In the genomic region with DNA sequence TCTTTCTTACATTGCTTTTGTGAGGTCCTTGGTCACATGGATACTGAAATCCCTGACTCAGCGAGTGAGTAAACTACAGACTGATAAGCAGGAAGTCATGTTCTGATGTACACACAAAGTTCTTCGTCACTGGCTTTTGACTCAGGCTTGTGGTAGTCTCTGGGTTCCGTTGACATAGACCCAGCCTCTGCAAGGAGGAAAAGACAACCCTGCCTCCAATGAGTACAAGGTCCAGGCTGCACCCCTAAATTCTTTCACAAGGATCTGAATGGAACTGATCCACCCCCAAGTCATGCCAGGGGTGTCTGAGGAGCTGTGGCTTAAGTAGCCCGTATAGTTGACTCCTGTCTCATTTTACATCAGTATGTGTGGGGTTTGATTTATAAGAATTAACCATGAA, we compare ENCODE assay signal across 32 mouse cellular contexts. TPM values are rescaled to one million over a fixed set of nuclear protein-coding genes. Genes with fewer than 3 reads are reported as not detected.
A peak's percentile ranks its signal among the peaks of the same experiment; 100 is the strongest.
DNase-seq lines count a peak whose midpoint lies in the region; ATAC-seq and TF ChIP-seq lines count a peak whose summit lies in the region.
"Had no signal": no experiment of that assay in that cellular context is flagged by ENCODE, and none has a peak within 500 bp of the region (broad histone marks: within the 10 kb centered on the region; RNA-seq: fewer than 3 reads in every experiment).

No protein-coding gene starts in this region.

- H3K4me1 ChIP-seq in intestine, embryonic 15.5 days (replicated peaks) = peaks cover 7% of the 10 kb centered on the region; the same call in 1 of the 2 replicates
- H3K4me1 ChIP-seq in stomach, embryonic 14.5 days (ENCODE audit: control insufficient read depth, insufficient read depth, low read length) = 0 out of 2 replicates have a peak, but pooled peaks cover 9% of the 10 kb centered on the region
- H3K4me1 ChIP-seq in stomach, postnatal 0 days (replicated peaks; ENCODE audit: control insufficient read depth, insufficient read depth) = no peaks in the 10 kb centered on the region
- H3K4me1 ChIP-seq: hindbrain, embryonic 12.5 days; hindbrain, embryonic 15.5 days had no signal

- WGBS in intestine, embryonic 15.5 days = 60% methylated on average over 4 of the region's 4 CpGs
- WGBS in stomach, embryonic 14.5 days = 76% methylated on average over 4 of the region's 4 CpGs
- 51% methylated on average over 4 of the region's 4 CpGs for WGBS in stomach, postnatal 0 days

- H3K9me3 ChIP-seq in intestine, embryonic 15.5 days = no peaks in the 10 kb centered on the region
- H3K9me3 ChIP-seq in stomach, embryonic 14.5 days (ENCODE audit: control insufficient read depth, low read depth, low read length) = no peaks in the 10 kb centered on the region
- H3K9me3 ChIP-seq in stomach, postnatal 0 days (ENCODE audit: control insufficient read depth, low read length) = no peaks in the 10 kb centered on the region
- H3K9me3 ChIP-seq: forebrain, embryonic 10.5 days; forebrain, embryonic 13.5 days; hindbrain, embryonic 12.5 days; hindbrain, embryonic 15.5 days had no signal

- no peak overlapping the region for H3K4me2 ChIP-seq in intestine, embryonic 15.5 days (replicated peaks)
- no peak overlapping the region for H3K4me2 ChIP-seq in stomach, embryonic 14.5 days (replicated peaks; ENCODE audit: low read depth, low read length)
- no peak overlapping the region for H3K4me2 ChIP-seq in stomach, postnatal 0 days (replicated peaks; ENCODE audit: low read depth)
- H3K4me2 ChIP-seq: forebrain, embryonic 13.5 days; heart, embryonic 11.5 days; hindbrain, embryonic 12.5 days; hindbrain, embryonic 15.5 days had no signal

- H3K9ac ChIP-seq in intestine, embryonic 15.5 days = no peak overlapping the region
- H3K9ac ChIP-seq in stomach, embryonic 14.5 days (replicated peaks; ENCODE audit: low read depth, low read length) = no peak overlapping the region
- H3K9ac ChIP-seq in stomach, postnatal 0 days (ENCODE audit: low read length) = no peak overlapping the region
- H3K9ac ChIP-seq: forebrain, embryonic 13.5 days; hindbrain, embryonic 12.5 days; hindbrain, embryonic 15.5 days had no signal

- no peak for TF ChIP-seq CTCF in stomach, postnatal 0 days (IDR thresholded peaks at IDR 0.05; ENCODE audit: low read depth)

- DNase-seq in 416B (ENCODE audit: low read depth) = peak; percentile 17
- DNase-seq in stomach, postnatal 0 days (ENCODE audit: low spot score) = peak; percentile 74
- no peak for DNase-seq in gastrocnemius, adult 8-10 months (ENCODE audit: low spot score in 2 of 2)
- DNase-seq in right cerebral cortex, postnatal 10 days (ENCODE audit: low spot score in 2 of 2) = no peak
- no peak for DNase-seq in retina, embryonic 14.5 days (ENCODE audit: low spot score)
- DNase-seq: adrenal gland, postnatal 10 days; adrenal gland, postnatal 36 days; cerebellum, adult 18-20 months; cerebellum, adult 9-10 months; cerebellum, postnatal 14 days; gastrocnemius, adult 2 months; gastrocnemius, postnatal 25 days had no signal

- no peak overlapping the region for H3K27ac ChIP-seq in intestine, embryonic 15.5 days
- H3K27ac ChIP-seq in stomach, embryonic 14.5 days (ENCODE audit: low read length) = no peak overlapping the region
- 0 out of 2 replicates have a peak overlapping the region, but pooled peaks have one; percentile 31 for H3K27ac ChIP-seq in stomach, postnatal 0 days (replicated peaks)
- H3K27ac ChIP-seq: forebrain, embryonic 10.5 days; forebrain, embryonic 13.5 days; gastrocnemius, adult 2 months; hindbrain, embryonic 12.5 days; hindbrain, embryonic 15.5 days had no signal

- 0 out of 2 replicates have a peak, but pooled peaks have one; percentile 9 for ATAC-seq in intestine, embryonic 15.5 days
- peak; percentile 56; the same call in 1 of the 2 replicates for ATAC-seq in stomach, embryonic 14.5 days (ENCODE audit: insufficient number of reproducible peaks, insufficient read depth, low FRiP score, low read depth)
- ATAC-seq in stomach, postnatal 0 days (ENCODE audit: low FRiP score, low TSS enrichment) = peak; percentile 88
- ATAC-seq: CD4-positive, CD25-positive, alpha-beta regulatory T cell, adult 4 months; forebrain, embryonic 13.5 days; forebrain, embryonic 16.5 days had no signal

- no peak overlapping the region for H3K4me3 ChIP-seq in intestine, embryonic 15.5 days (replicated peaks)
- H3K4me3 ChIP-seq in stomach, embryonic 14.5 days (ENCODE audit: low read depth, low read length) = no peak overlapping the region
- no peak overlapping the region for H3K4me3 ChIP-seq in stomach, postnatal 0 days (ENCODE audit: low read depth, low read length)
- H3K4me3 ChIP-seq: forebrain, embryonic 10.5 days; forebrain, embryonic 13.5 days; gastrocnemius, adult 2 months; hindbrain, embryonic 12.5 days; hindbrain, embryonic 15.5 days had no signal

- H3K36me3 ChIP-seq in intestine, embryonic 15.5 days = no peaks in the 10 kb centered on the region
- H3K36me3 ChIP-seq in stomach, embryonic 14.5 days (ENCODE audit: control insufficient read depth, insufficient read depth, low read length) = no peaks in the 10 kb centered on the region
- no peaks in the 10 kb centered on the region for H3K36me3 ChIP-seq in stomach, postnatal 0 days (ENCODE audit: control insufficient read depth, insufficient read depth, low read length)
- H3K36me3 ChIP-seq: forebrain, embryonic 10.5 days; hindbrain, embryonic 12.5 days; hindbrain, embryonic 15.5 days had no signal

- H3K27me3 ChIP-seq in intestine, embryonic 15.5 days (replicated peaks) = no peaks in the 10 kb centered on the region
- no peaks in the 10 kb centered on the region for H3K27me3 ChIP-seq in stomach, embryonic 14.5 days (ENCODE audit: control insufficient read depth, insufficient read depth, low read length)
- no peaks in the 10 kb centered on the region for H3K27me3 ChIP-seq in stomach, postnatal 0 days (ENCODE audit: control insufficient read depth, insufficient read depth, low read length)
- H3K27me3 ChIP-seq: forebrain, embryonic 13.5 days; hindbrain, embryonic 12.5 days; hindbrain, embryonic 15.5 days had no signal

- no peak for TF ChIP-seq EP300 in stomach, postnatal 0 days (optimal IDR thresholded peaks at IDR 0.05)

RNA-seq across cellular contexts. Expression of a gene that starts 3.5 kb away (rescaled TPM):
- 12.2 and 13.1 TPM in 2 replicates for polyA plus RNA-seq in intestine, embryonic 15.5 days (2015; fragmentation: Nextera tagmentation; extraction: Ambion mirVana)
- polyA plus RNA-seq in stomach, embryonic 14.5 days (2014; fragmentation: Nextera tagmentation; extraction: Ambion mirVana) = 18.3 and 21.4 TPM in 2 replicates
- 204 and 221 TPM in 2 replicates for polyA plus RNA-seq in stomach, postnatal 0 days (2015; fragmentation: Nextera tagmentation; extraction: Ambion mirVana)
- not detected for total RNA-seq in gastrocnemius, adult 8-10 months (2022)
- total RNA-seq: adrenal gland, adult 18-20 months; gastrocnemius, adult 2 months; gastrocnemius, postnatal 25 days; heart, adult 8-10 months; heart, postnatal 25 days; hematopoietic stem cell, adult 5-6 weeks had no signal
- polyA plus RNA-seq: C2C12; CD4-positive, CD25-positive, alpha-beta regulatory T cell, adult 4 months; embryonic facial prominence, embryonic 11.5 days; forebrain, embryonic 13.5 days; forebrain, embryonic 16.5 days; heart, embryonic 14.5 days had no signal

RNA-seq across cellular contexts. Expression of a gene that starts 24.7 kb away (rescaled TPM):
- polyA plus RNA-seq in intestine, embryonic 15.5 days (2015; fragmentation: Nextera tagmentation; extraction: Ambion mirVana) = not detected in 2 replicates
- not detected in 2 replicates for polyA plus RNA-seq in stomach, embryonic 14.5 days (2014; fragmentation: Nextera tagmentation; extraction: Ambion mirVana)
- 0.07 TPM in 1 of 2 replicates, not detected in the other for polyA plus RNA-seq in stomach, postnatal 0 days (2015; fragmentation: Nextera tagmentation; extraction: Ambion mirVana)
- total RNA-seq in gastrocnemius, adult 8-10 months (2022) = not detected
- total RNA-seq: adrenal gland, adult 18-20 months; adrenal gland, postnatal 10 days; adrenal gland, postnatal 36 days; ES-E14; gastrocnemius, adult 2 months; gastrocnemius, postnatal 25 days; heart, adult 8-10 months; heart, postnatal 25 days; hematopoietic stem cell, adult 5-6 weeks had no signal
- polyA plus RNA-seq: C2C12; CD4-positive, CD25-positive, alpha-beta regulatory T cell, adult 4 months; embryonic facial prominence, embryonic 11.5 days; embryonic facial prominence, embryonic 14.5 days; forebrain, embryonic 10.5 days; forebrain, embryonic 13.5 days; forebrain, embryonic 16.5 days; gonadal fat pad, adult 2 months; heart, embryonic 11.5 days; heart, embryonic 14.5 days; heart, postnatal 0 days; hindbrain, embryonic 12.5 days; hindbrain, embryonic 15.5 days had no signal

RNA-seq across cellular contexts. Expression of a gene that starts 46.5 kb away (rescaled TPM):
- polyA plus RNA-seq in intestine, embryonic 15.5 days (2015; fragmentation: Nextera tagmentation; extraction: Ambion mirVana) = not detected in 2 replicates
- polyA plus RNA-seq in stomach, embryonic 14.5 days (2014; fragmentation: Nextera tagmentation; extraction: Ambion mirVana) = not detected in 2 replicates
- polyA plus RNA-seq in stomach, postnatal 0 days (2015; fragmentation: Nextera tagmentation; extraction: Ambion mirVana) = not detected in 2 replicates
- not detected for total RNA-seq in gastrocnemius, adult 8-10 months (2022)
- total RNA-seq: adrenal gland, adult 18-20 months; adrenal gland, postnatal 10 days; adrenal gland, postnatal 36 days; ES-E14; gastrocnemius, adult 2 months; gastrocnemius, postnatal 25 days; heart, adult 8-10 months; heart, postnatal 25 days; hematopoietic stem cell, adult 5-6 weeks had no signal
- polyA plus RNA-seq: C2C12; CD4-positive, CD25-positive, alpha-beta regulatory T cell, adult 4 months; embryonic facial prominence, embryonic 11.5 days; embryonic facial prominence, embryonic 14.5 days; forebrain, embryonic 10.5 days; forebrain, embryonic 13.5 days; forebrain, embryonic 16.5 days; gonadal fat pad, adult 2 months; heart, embryonic 11.5 days; heart, embryonic 14.5 days; heart, postnatal 0 days; hindbrain, embryonic 12.5 days; hindbrain, embryonic 15.5 days had no signal

RNA-seq across cellular contexts. Expression of a gene that starts 54.2 kb away (rescaled TPM):
- not detected in 2 replicates for polyA plus RNA-seq in intestine, embryonic 15.5 days (2015; fragmentation: Nextera tagmentation; extraction: Ambion mirVana)
- not detected in 2 replicates for polyA plus RNA-seq in stomach, embryonic 14.5 days (2014; fragmentation: Nextera tagmentation; extraction: Ambion mirVana)
- polyA plus RNA-seq in stomach, postnatal 0 days (2015; fragmentation: Nextera tagmentation; extraction: Ambion mirVana) = not detected in 2 replicates
- not detected for total RNA-seq in gastrocnemius, adult 8-10 months (2022)
- total RNA-seq: adrenal gland, adult 18-20 months; adrenal gland, postnatal 10 days; adrenal gland, postnatal 36 days; ES-E14; gastrocnemius, adult 2 months; gastrocnemius, postnatal 25 days; heart, adult 8-10 months; heart, postnatal 25 days; hematopoietic stem cell, adult 5-6 weeks had no signal
- polyA plus RNA-seq: C2C12; CD4-positive, CD25-positive, alpha-beta regulatory T cell, adult 4 months; embryonic facial prominence, embryonic 11.5 days; forebrain, embryonic 10.5 days; forebrain, embryonic 13.5 days; forebrain, embryonic 16.5 days; heart, embryonic 11.5 days; heart, embryonic 14.5 days; heart, postnatal 0 days; hindbrain, embryonic 12.5 days; hindbrain, embryonic 15.5 days had no signal

RNA-seq across cellular contexts. Expression of a gene that starts 58.5 kb away (rescaled TPM):
- polyA plus RNA-seq in intestine, embryonic 15.5 days (2015; fragmentation: Nextera tagmentation; extraction: Ambion mirVana) = 64.3 and 72.9 TPM in 2 replicates
- polyA plus RNA-seq in stomach, embryonic 14.5 days (2014; fragmentation: Nextera tagmentation; extraction: Ambion mirVana) = 3.0 and 3.9 TPM in 2 replicates
- 110 and 119 TPM in 2 replicates for polyA plus RNA-seq in stomach, postnatal 0 days (2015; fragmentation: Nextera tagmentation; extraction: Ambion mirVana)
- under 1 TPM in 1 of 4 experiments, not detected in 3; 0.13 TPM for total RNA-seq in gastrocnemius, adult 8-10 months (2022)
- total RNA-seq: gastrocnemius, adult 2 months; gastrocnemius, postnatal 25 days; heart, adult 8-10 months; heart, postnatal 25 days; hematopoietic stem cell, adult 5-6 weeks had no signal
- polyA plus RNA-seq: C2C12; CD4-positive, CD25-positive, alpha-beta regulatory T cell, adult 4 months; forebrain, embryonic 13.5 days; forebrain, embryonic 16.5 days had no signal

Comparison
In these comparisons a context has a peak if more than half of its experiments do, and no peak if none do; other contexts are left out.
1. DNase-seq: peak in 416B (single experiment) and stomach, postnatal 0 days (single experiment); none in gastrocnemius, adult 8-10 months (0 of 2), right cerebral cortex, postnatal 10 days (0 of 2) and retina, embryonic 14.5 days (single experiment).
2. ATAC-seq: peak in every context shown above with its lines; median percentile 88 in stomach, postnatal 0 days; 56 in stomach, embryonic 14.5 days; 9 in intestine, embryonic 15.5 days.